Mouse (Mus musculus) bone marrow, adult 2 months (tissue): ENCODE results near the gene Shc4.

Source experiments
- CTCF ChIP-seq: fragments of 200-500 bp; IDR thresholded peaks from 2 replicates; pipeline ENCODE4 v1.5.1; 2011; ENCODE audit warnings: low read length, control low read depth; ENCODE audit not compliant: control insufficient read depth, insufficient read depth
- POLR2A ChIP-seq: fragments of 200-500 bp; IDR thresholded peaks from 2 replicates; pipeline ENCODE4 v1.6.1; 2011; ENCODE audit warnings: low read depth, mild to moderate bottlenecking, control low read depth, low read length, borderline replicate concordance; ENCODE audit not compliant: control insufficient read depth

DNA sequence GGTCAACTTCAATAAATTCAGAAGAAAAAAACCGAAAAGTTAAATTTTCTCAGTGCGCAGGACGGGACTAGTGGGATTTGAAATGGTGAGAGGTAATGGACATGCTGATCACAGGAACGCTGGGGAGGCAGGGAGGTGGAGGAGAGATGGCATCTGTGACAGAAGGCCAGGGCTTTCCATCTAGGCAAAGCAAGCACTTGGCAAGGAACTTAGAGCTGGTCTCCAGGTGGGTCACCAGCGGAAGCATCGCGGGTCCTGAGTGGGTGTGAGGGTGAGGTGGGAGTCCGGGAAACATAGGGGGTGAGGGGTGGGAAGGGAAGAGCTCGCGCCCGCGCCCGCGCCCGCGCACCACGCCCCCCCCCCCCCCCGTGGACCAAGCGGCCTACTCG lies 51.4 kb downstream of the Shc4 start:
- no peak for TF ChIP-seq CTCF
- TF ChIP-seq POLR2A: no peak
